Mouse (Mus musculus): Measurements from ENCODE around the gene 2610528A11Rik.

2610528A11Rik gene

GRCm38 (mm10) chr14:37094436-37094835 is 19.4 kb downstream of the 2610528A11Rik start:
- DNase-seq (ENCODE audit: low spot score): no peak

GRCm38 (mm10) chr14:37083755-37084154 is 30.1 kb downstream of the 2610528A11Rik start:
- no peak for DNase-seq (ENCODE audit: low spot score)

- no peak for DNase-seq (ENCODE audit: low spot score)
Measured at GRCm38 (mm10) chr14:37080724-37081123, 33.1 kb downstream of the 2610528A11Rik start.

GRCm38 (mm10) chr14:37068516-37068915 is 45.3 kb downstream of the 2610528A11Rik start:
- DNase-seq (ENCODE audit: low spot score): peak; percentile 59

- DNase-seq (ENCODE audit: low spot score): no peak
Measured at GRCm38 (mm10) chr14:37067629-37068028, 46.2 kb downstream of the 2610528A11Rik start, which contains the start of gene Lrit2. Gene Lrit2, plus strand, starts transcription at chr14:37067929.

GRCm38 (mm10) chr14:37066636-37067035 is 47.2 kb downstream of the 2610528A11Rik start:
- no peak for DNase-seq (ENCODE audit: low spot score)

- DNase-seq (ENCODE audit: low spot score): no peak
Measured at GRCm38 (mm10) chr14:37064849-37065248, 49.0 kb downstream of the 2610528A11Rik start.

All from urinary bladder, postnatal 14 days (tissue).